14 mouse cellular contexts compared by ENCODE assay signal in the genomic region with DNA sequence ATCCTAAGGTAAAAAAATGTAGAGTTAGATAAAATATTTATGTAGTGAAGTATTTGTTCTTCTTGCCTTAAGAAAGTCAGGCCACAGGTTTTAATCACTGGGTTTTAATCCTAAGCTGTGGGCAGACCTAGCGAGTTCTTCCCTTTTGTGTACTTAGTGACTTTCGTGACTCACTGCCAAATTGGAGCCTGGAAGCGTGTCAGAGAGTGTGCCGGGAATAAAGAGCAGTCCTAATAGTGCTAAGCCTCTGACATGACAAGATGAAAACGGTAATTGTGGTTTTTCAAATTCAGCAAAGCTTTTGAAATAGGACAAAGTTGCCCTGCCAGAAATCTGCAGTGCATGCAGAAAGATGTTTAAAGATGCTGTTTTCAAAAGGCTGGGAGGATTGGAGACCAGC. TPM values are rescaled to one million over a fixed set of nuclear protein-coding genes. Genes with fewer than 3 reads are reported as not detected.
A peak's percentile ranks its signal among the peaks of the same experiment; 100 is the strongest.
DNase-seq lines count a peak whose midpoint lies in the region; ATAC-seq and TF ChIP-seq lines count a peak whose summit lies in the region.
"Had no signal": no experiment of that assay in that cellular context is flagged by ENCODE, and none has a peak within 500 bp of the region (broad histone marks: within the 10 kb centered on the region; RNA-seq: fewer than 3 reads in every experiment).

No protein-coding gene starts in this region.

- ATAC-seq in kidney, embryonic 16.5 days (ENCODE audit: low FRiP score, low TSS enrichment), result no peak
- no peak; the same call in 1 of the 2 replicates for ATAC-seq in lung, postnatal 0 days
- no peak for ATAC-seq in megakaryocyte-erythroid progenitor cell, adult 5-6 weeks (replicated peaks; ENCODE audit: low FRiP score, low TSS enrichment, poor library complexity, severe bottlenecking)
- ATAC-seq: liver, postnatal 0 days had no signal

- H3K4me1 ChIP-seq in kidney, adult 2 months (ENCODE audit: control insufficient read depth, insufficient read depth, low read length), result no peaks in the 10 kb centered on the region
- H3K4me1 ChIP-seq in kidney, embryonic 16.5 days (ENCODE audit: insufficient read depth, low read length), result no peaks in the 10 kb centered on the region
- H3K4me1 ChIP-seq in lung, postnatal 0 days (ENCODE audit: insufficient read depth, low read depth, low read length), result no peaks in the 10 kb centered on the region

- H3K36me3 ChIP-seq in kidney, adult 2 months (ENCODE audit: control insufficient read depth, insufficient read depth, low read length), result peaks cover 2% of the 10 kb centered on the region; the same call in 1 of the 2 replicates
- peaks cover 18% of the 10 kb centered on the region for H3K36me3 ChIP-seq in kidney, embryonic 16.5 days (ENCODE audit: insufficient read depth, low read length)
- H3K36me3 ChIP-seq in lung, postnatal 0 days (ENCODE audit: insufficient read depth, low read length), result 0 out of 2 replicates have a peak, but pooled peaks cover 5% of the 10 kb centered on the region

- no peak for TF ChIP-seq EP300 in lung, postnatal 0 days (IDR thresholded peaks at IDR 0.05)

- H3K27ac ChIP-seq in kidney, adult 2 months (ENCODE audit: insufficient read depth, low read depth, low read length), result no peak overlapping the region
- no peak overlapping the region for H3K27ac ChIP-seq in kidney, embryonic 16.5 days (ENCODE audit: low read length)
- no peak overlapping the region for H3K27ac ChIP-seq in lung, postnatal 0 days (ENCODE audit: low read length)
- H3K27ac ChIP-seq: neural tube, embryonic 13.5 days had no signal

- peaks cover 3% of the 10 kb centered on the region; the same call in 1 of the 2 replicates for H3K9me3 ChIP-seq in kidney, embryonic 16.5 days (ENCODE audit: low read length)
- no peaks in the 10 kb centered on the region for H3K9me3 ChIP-seq in lung, postnatal 0 days (ENCODE audit: low read length)
- H3K9me3 ChIP-seq: neural tube, embryonic 13.5 days had no signal

- DNase-seq in cerebellum, adult 11-12 months, result peak; percentile 21
- no peak for DNase-seq in cerebellum, adult 11 months
- DNase-seq in kidney, adult 2 months, result peak; percentile 22
- peak; percentile 10 to 11 for DNase-seq in cerebellum, postnatal 36 days
- DNase-seq in lung, postnatal 0 days (ENCODE audit: low spot score), result peak; percentile 52
- no peak for DNase-seq in testis, postnatal 14 days (ENCODE audit: low spot score)
- DNase-seq: adrenal gland, postnatal 36 days; embryo, embryonic 11 days; gastrocnemius, postnatal 14 days; liver, postnatal 0 days had no signal

- no peak overlapping the region for H3K4me2 ChIP-seq in kidney, embryonic 16.5 days (replicated peaks; ENCODE audit: low read depth, low read length)
- no peak overlapping the region for H3K4me2 ChIP-seq in lung, postnatal 0 days (replicated peaks; ENCODE audit: low read depth, low read length)
- H3K4me2 ChIP-seq: neural tube, embryonic 13.5 days had no signal

- TF ChIP-seq POLR2A in kidney, adult 2 months (IDR thresholded peaks at IDR 0.05; ENCODE audit: low read depth, low read length), result no peak

- no peak overlapping the region for H3K9ac ChIP-seq in kidney, embryonic 16.5 days (replicated peaks; ENCODE audit: low read length)
- no peak overlapping the region for H3K9ac ChIP-seq in lung, postnatal 0 days (replicated peaks; ENCODE audit: low read depth)
- H3K9ac ChIP-seq: liver, postnatal 0 days; neural tube, embryonic 13.5 days had no signal

- WGBS in kidney, adult 2 months, result 59% methylated on average over 5 of the region's 5 CpGs
- WGBS in kidney, embryonic 16.5 days, result 68% methylated on average over 5 of the region's 5 CpGs
- WGBS in lung, postnatal 0 days, result 30% methylated on average over 5 of the region's 5 CpGs

- H3K4me3 ChIP-seq in kidney, adult 2 months (ENCODE audit: insufficient read depth, low read depth, low read length), result no peak overlapping the region
- H3K4me3 ChIP-seq in kidney, embryonic 16.5 days (ENCODE audit: low read length), result no peak overlapping the region
- H3K4me3 ChIP-seq in lung, postnatal 0 days (ENCODE audit: low read depth, low read length), result no peak overlapping the region
- H3K4me3 ChIP-seq: neural tube, embryonic 13.5 days had no signal

- no peaks in the 10 kb centered on the region for H3K27me3 ChIP-seq in kidney, adult 2 months (replicated peaks; ENCODE audit: control insufficient read depth, insufficient read depth, low read length)
- no peaks in the 10 kb centered on the region for H3K27me3 ChIP-seq in kidney, embryonic 16.5 days (ENCODE audit: insufficient read depth, low read length)
- no peaks in the 10 kb centered on the region for H3K27me3 ChIP-seq in lung, postnatal 0 days (replicated peaks; ENCODE audit: insufficient read depth, low read length)
- H3K27me3 ChIP-seq: neural tube, embryonic 13.5 days had no signal

- TF ChIP-seq CTCF in kidney, adult 2 months (conservative IDR thresholded peaks at IDR 0.05; ENCODE audit: insufficient read depth, insufficient read length, low read depth, low read length), result no peak
- TF ChIP-seq CTCF in lung, postnatal 0 days (IDR thresholded peaks at IDR 0.05), result no peak

RNA-seq across cellular contexts. Expression of a gene that starts 43.8 kb away (rescaled TPM):
- 84.8 and 100 TPM in 2 replicates for polyA plus RNA-seq in kidney, adult 2 months (2012; rRNA removed)
- polyA plus RNA-seq in kidney, embryonic 16.5 days (2015; fragmentation: Nextera tagmentation; extraction: Ambion mirVana), result 93.6 and 95.2 TPM in 2 replicates
- 105 and 117 TPM in 2 replicates for polyA plus RNA-seq in lung, postnatal 0 days (2015; fragmentation: Nextera tagmentation; extraction: Ambion mirVana)
- total RNA-seq in megakaryocyte-erythroid progenitor cell, adult 5-6 weeks (2014; fragmentation: Nextera tagmentation), result 59.5 and 72.3 TPM in 2 replicates
- total RNA-seq in megakaryocyte-erythroid progenitor cell, adult 5-6 weeks (2017), result 42.1 and 43.2 TPM in 2 replicates

RNA-seq across cellular contexts. Expression of a gene that starts 44.1 kb away (rescaled TPM):
- polyA plus RNA-seq in kidney, adult 2 months (2012; rRNA removed), result 106 and 132 TPM in 2 replicates
- 56.3 and 58.0 TPM in 2 replicates for polyA plus RNA-seq in kidney, embryonic 16.5 days (2015; fragmentation: Nextera tagmentation; extraction: Ambion mirVana)
- polyA plus RNA-seq in lung, postnatal 0 days (2015; fragmentation: Nextera tagmentation; extraction: Ambion mirVana), result 47.2 and 50.0 TPM in 2 replicates
- total RNA-seq in megakaryocyte-erythroid progenitor cell, adult 5-6 weeks (2014; fragmentation: Nextera tagmentation), result 30.8 and 36.1 TPM in 2 replicates
- 34.3 and 34.7 TPM in 2 replicates for total RNA-seq in megakaryocyte-erythroid progenitor cell, adult 5-6 weeks (2017)

RNA-seq across cellular contexts. Expression of a gene that starts 59.3 kb away (rescaled TPM):
- polyA plus RNA-seq in kidney, adult 2 months (2012; rRNA removed), result 1.7 and 2.3 TPM in 2 replicates
- polyA plus RNA-seq in kidney, embryonic 16.5 days (2015; fragmentation: Nextera tagmentation; extraction: Ambion mirVana), result 47.1 and 56.8 TPM in 2 replicates
- polyA plus RNA-seq in lung, postnatal 0 days (2015; fragmentation: Nextera tagmentation; extraction: Ambion mirVana), result 42.8 and 45.6 TPM in 2 replicates
- 0.11 and 0.57 TPM in 2 replicates for total RNA-seq in megakaryocyte-erythroid progenitor cell, adult 5-6 weeks (2014; fragmentation: Nextera tagmentation)
- 0.15 and 0.33 TPM in 2 replicates for total RNA-seq in megakaryocyte-erythroid progenitor cell, adult 5-6 weeks (2017)
- total RNA-seq: MEL had no signal

Comparison
In these comparisons a context has a peak if more than half of its experiments do, and no peak if none do; other contexts are left out.
1. DNase-seq: peak in cerebellum, adult 11-12 months (single experiment), kidney, adult 2 months (single experiment), cerebellum, postnatal 36 days (2 of 2) and lung, postnatal 0 days (single experiment); none in cerebellum, adult 11 months (single experiment) and testis, postnatal 14 days (single experiment).
2. RNA of a gene that starts 59.3 kb away (polyA plus RNA-seq): 47.1 to 56.8 TPM in kidney, embryonic 16.5 days and 42.8 to 45.6 TPM in lung, postnatal 0 days; 1.7 to 2.3 TPM in kidney, adult 2 months; every median in the first group is over 10 times any median in the second.